Mouse (Mus musculus) cerebellum, postnatal 25 days (tissue): ENCODE measurements at regions not wholly inside any gene's neighbourhood (a gene's known extent, or its start where the extent isn't known, plus 50 kb on each side); places are given as distances from the start of the nearest gene placed in this dataset.

Experiments used
- DNase-seq, 2 experiments: peaks; one replicate each; pipeline ENCODE4 v3.0.0; 2021; ENCODE audit warnings: mixed read lengths in 2 of 2

GRCm38 (mm10) chr7:128834894-128835293 is 90.2 kb downstream of the Sec23ip start:
- DNase-seq = no peak

DNA sequence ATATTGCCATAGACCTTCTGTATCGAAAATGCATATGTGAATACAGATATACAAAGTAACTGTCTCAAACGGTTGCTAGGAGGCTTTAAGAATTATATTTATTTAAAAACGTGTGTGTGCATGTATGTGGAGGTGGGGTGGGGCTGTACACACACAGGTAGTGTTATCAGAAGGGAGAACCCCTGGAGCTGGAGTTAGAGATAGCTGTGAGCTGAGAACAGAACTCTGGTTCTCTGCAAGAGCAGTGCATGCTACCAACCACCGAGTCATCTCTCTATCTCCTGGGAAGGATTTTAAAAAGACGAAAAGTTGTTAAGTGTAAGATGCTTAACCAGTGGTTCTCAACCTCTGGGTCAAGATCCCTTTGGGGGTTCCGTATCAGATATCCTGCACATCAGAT is 91.7 kb downstream of the Sec23ip start:
- DNase-seq = no peak

GRCm38 (mm10) chr7:128842561-128842960 is 97.8 kb downstream of the Sec23ip start:
- no peak for DNase-seq

- no peak for DNase-seq
Observed at GRCm38 (mm10) chr7:128843576-128843975, 98.8 kb downstream of the Sec23ip start.

DNA sequence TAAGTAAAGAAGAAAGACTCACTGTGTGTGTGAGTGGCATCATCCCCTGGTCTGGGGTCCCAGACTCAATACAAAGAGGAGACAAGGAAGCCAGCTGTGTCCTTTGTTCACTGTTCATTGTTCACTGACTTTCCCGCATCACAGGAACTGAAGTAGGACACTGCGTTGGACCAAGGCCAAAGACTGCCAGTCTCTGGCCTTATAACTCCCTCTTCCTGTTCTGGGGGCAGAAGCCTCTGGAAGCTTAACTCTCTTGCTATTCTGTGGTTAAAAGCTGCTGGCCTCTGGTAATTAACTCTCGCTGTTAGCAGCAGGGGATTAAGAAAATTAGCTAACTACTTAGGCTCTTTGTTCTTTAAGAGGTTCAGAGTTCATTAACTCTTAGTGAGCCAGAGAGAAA is 104.5 kb downstream of the Sec23ip start:
- DNase-seq = peak in 1 of 2 experiments; percentile 6

DNA sequence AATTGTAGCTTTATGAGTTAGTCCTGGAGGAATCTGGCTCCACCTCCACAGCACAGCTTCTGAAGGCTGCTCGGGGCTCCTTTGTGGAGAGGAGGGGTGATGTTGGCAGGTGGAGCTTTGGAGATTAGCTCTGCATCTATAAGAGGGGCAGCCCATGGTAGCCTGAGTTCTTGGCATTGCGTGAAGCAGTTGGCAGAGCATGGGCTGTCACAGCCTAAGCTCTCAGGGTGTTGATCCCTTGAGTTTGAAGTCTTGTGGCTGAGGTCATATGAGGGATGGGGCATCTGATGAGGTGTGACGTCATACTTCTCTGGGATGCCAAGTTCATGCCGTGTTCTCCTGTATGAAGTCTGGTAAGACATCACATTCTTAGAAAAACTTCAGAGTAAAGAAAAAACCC is 109.5 kb downstream of the Sec23ip start:
- peak; percentile 9 to 12 for DNase-seq

GRCm38 (mm10) chr7:128854690-128855343 is 110.1 kb downstream of the Sec23ip start:
- DNase-seq = peak; percentile 8 to 15

DNA sequence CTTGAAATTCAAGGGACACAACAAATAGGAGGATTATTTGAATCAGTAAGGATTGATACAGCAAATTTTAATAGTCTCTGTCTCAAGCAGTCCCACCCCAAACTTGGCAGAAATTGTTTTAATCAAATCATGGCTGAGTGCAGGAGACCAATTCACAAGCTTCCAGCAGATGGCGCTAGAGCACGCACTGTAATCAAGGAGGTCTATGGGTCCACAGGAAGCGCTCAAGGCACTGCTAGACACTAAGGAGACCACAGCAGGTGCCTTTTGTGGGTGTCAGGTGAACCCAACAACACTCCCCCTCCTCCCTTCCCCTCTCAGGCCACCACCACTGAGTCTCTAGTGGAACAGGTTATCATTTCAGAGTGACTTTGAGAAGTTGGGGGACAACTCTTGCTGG is 115.4 kb downstream of the Sec23ip start:
- peak; percentile 70 to 80 for DNase-seq

DNA sequence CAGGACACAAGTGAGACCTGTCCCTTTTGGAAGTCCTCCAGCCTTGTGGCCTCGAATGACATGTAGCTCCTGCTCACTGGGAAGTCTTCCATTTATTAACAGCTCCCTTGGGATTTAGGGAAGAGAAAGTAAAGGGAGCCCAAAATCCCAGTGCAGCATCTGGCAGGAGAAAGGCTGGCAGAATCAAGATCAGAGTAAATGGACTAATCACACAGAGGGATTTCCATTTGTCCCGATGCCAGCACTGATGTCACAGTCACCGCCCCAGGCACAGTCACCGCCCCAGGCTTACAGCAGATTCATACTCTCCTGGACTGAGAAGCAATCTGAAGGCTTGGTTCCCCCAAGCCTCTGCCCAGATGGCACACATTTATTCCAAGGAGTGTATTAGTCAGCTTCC is 116.0 kb downstream of the Sec23ip start:
- peak; percentile 28 to 43 for DNase-seq

DNA sequence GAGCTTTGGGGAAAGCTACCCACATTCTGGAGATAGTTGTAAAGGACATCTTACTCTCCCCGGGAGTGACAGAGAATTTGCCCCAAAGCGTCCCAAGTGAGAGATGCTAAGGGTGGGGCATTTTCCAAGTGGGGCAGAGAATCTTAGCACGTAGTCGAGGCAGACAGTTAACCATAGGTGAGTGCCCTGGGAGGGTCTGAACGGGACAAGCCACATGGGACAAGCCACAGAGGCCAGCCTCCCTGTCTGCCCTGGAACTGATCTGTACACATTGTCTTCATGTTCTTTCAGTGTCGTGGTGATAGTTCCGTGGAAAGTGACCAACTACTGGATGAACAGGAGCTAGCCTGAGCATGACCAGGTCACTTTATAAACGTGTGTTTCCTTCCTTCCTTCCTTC is 116.6 kb downstream of the Sec23ip start:
- no peak for DNase-seq

GRCm38 (mm10) chr7:128868799-128869198 is 124.1 kb downstream of the Sec23ip start:
- DNase-seq = no peak

DNA sequence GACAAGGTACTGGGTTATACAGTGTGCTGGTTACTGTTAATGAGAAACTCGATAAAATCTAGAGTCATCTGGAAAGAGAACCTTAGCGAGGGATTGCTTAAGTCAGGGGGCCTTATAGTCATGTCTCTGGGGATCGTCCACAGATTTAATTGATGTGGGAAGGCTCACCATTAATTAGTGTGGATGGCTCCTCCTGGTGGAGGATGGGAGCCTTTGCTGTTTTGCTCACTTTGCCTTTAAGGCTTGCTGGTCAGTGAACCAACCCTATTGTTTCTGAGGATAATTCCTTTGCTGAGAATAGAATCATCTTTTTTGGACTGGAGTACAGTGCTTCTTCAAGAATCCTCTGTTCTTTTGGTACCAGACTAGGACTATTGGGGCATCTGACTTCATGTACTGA is 139.3 kb downstream of the Sec23ip start:
- no peak for DNase-seq

DNA sequence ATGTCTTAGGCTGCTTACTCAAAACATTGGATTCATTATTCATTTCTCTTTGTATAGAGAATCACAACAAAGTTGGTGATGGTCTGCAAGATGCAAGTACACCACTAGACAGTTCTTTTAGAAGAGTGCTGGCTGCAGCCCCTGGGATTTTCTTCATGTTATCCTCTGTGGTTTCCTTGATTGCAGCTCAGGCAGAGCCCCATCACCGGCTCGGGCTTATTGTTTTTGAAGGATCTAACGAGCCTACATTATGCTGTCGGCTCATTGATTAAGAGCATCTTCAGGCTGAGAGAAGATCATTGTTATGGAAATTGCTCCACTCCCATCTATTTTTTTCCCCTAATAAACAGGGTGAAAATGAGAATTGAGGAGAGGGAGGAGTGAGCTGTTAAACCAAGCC is 140.8 kb downstream of the Sec23ip start:
- DNase-seq = no peak

- no peak for DNase-seq
Observed at GRCm38 (mm10) chr7:128910134-128910533, 165.4 kb downstream of the Sec23ip start.

- DNase-seq = peak; percentile 5 to 14
Observed at GRCm38 (mm10) chr7:128937976-128938730, 193.4 kb downstream of the Sec23ip start.

DNA sequence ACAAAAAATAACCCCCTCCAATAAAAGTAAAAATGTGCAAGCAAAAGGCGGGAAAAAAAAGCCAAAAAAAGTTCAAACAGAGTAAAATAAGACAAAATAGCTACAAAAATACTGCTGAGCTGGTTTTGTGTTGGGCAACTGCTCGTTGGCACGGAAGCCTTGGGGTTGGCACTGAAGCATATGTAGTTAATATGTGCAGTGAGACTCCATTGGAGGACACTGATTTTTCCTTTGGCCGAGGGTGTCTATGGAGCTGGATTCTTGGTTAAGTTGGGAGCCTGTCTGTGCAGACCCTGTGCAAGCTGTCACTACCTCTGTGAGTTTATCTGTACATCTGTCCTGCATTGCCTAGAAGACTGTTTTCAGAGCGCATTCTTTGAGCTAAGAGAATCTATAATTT is 215.8 kb downstream of the Sec23ip start:
- DNase-seq = no peak

GRCm38 (mm10) chr7:128979904-128980303 is 235.2 kb downstream of the Sec23ip start:
- DNase-seq = no peak

- peak in 1 of 2 experiments; percentile 2 for DNase-seq
Observed at GRCm38 (mm10) chr7:128980827-128981226, 236.1 kb downstream of the Sec23ip start.

GRCm38 (mm10) chr7:128998759-128999158 is 254.0 kb downstream of the Sec23ip start:
- DNase-seq = no peak

DNA sequence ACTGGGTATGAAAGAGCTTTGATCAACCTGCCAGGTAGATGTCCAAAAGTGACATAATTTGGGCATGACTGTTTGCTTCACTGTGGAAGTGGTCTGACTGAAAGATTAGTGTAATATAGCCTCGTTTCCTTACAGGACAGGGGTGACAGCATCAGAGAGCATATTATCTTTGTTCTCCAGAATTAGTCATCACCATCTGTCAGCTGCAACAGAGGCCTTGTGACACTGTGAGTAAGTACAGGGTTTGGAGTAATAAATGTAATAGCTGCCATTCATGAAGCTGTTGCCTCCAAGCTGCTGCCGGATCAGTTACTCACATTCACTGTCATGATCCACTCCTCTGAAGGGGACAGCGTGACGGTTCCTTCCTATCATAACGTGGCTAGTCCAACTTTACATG is 254.4 kb upstream of the Plpp4 start:
- DNase-seq = no peak

- no peak for DNase-seq
Observed at GRCm38 (mm10) chr7:129003150-129003549, 253.7 kb upstream of the Plpp4 start.

DNA sequence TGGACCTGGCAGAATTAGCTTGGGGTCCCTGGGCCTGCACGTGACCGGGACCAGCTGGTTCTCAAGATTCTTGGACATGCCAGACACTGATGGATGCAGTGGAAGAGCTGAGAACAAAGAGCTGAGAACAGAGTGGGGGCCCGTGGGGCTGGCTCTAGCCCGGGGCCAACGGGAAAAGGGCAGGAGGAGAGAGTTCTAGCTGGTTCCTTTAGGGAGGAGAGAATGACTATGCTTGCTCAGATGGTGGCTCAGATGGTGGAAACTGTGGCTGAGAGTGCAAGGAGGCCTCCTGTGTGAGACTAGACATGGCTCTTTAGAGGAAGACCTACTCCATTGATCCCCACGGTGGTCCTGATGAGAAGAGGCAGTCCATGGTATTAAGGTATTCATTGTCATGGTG is 240.5 kb upstream of the Plpp4 start:
- no peak for DNase-seq

- no peak for DNase-seq
Observed at GRCm38 (mm10) chr7:129027116-129027515, 229.7 kb upstream of the Plpp4 start.

- no peak for DNase-seq
Observed at GRCm38 (mm10) chr7:129048023-129048422, 208.8 kb upstream of the Plpp4 start.

- no peak for DNase-seq
Observed at GRCm38 (mm10) chr7:129049726-129050125, 207.1 kb upstream of the Plpp4 start.
